Mouse (Mus musculus) right cerebral cortex, adult 18-20 months (tissue): Measurements from ENCODE around the gene 4833427G06Rik.
A peak's percentile ranks its signal among the peaks of the same experiment; 100 is the strongest.

Experiments
- DNase-seq: peaks from one replicate; pipeline ENCODE4 v3.0.0; 2022; ENCODE audit warnings: mixed read lengths

The 4833427G06Rik gene

DNA sequence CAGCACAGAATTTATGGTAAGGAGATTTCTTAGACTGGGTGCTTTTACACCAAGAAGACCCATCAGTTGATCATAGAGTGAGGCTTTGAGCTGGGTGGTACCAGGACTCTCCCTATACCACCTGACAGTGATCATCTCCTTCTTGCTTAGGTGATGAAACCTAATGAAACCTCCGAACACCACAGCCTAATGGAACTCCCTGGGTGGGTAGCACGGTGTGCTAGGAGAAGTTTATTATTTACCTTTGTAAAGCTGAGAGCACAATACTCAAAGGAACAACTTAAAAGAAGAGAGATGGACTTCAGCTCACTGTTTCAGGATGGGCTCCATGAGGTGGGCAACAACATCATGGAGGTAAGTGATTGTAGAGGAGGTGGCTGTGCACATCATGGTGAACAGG, 41.3 kb downstream of the 4833427G06Rik start, which contains the start of gene Btg4:
Gene Btg4 (plus strand): TSS at position 301 of the 400 bp plus-strand sequence.
- DNase-seq: no peak

DNA sequence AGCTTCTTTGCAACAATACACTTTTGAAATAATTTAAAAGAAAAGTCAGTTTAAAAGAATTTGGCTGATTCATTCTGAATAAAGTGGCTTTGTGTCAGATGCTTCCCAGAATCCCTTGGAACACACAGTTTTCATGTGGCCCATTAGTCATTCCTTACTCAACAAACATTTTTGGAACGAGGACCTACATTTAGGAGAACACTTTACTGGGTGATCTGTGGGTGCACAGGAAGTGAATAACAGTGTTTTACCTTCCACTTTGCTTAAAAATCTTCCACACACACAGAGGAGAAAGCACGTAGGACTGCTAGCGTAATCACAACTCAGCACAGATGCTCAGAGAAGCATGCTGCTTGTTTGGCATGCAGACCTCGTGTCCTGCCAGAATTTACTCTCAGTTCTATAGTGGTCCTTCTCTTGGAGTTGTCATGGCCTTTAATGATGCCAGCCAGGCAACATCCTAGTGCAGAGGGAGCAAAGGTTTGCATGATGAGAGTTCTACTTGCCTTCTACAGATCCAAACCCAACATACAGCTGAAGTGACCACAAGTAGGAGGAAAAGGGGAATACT, 42.8 kb downstream of the 4833427G06Rik start:
- DNase-seq: peak; percentile 65

DNA sequence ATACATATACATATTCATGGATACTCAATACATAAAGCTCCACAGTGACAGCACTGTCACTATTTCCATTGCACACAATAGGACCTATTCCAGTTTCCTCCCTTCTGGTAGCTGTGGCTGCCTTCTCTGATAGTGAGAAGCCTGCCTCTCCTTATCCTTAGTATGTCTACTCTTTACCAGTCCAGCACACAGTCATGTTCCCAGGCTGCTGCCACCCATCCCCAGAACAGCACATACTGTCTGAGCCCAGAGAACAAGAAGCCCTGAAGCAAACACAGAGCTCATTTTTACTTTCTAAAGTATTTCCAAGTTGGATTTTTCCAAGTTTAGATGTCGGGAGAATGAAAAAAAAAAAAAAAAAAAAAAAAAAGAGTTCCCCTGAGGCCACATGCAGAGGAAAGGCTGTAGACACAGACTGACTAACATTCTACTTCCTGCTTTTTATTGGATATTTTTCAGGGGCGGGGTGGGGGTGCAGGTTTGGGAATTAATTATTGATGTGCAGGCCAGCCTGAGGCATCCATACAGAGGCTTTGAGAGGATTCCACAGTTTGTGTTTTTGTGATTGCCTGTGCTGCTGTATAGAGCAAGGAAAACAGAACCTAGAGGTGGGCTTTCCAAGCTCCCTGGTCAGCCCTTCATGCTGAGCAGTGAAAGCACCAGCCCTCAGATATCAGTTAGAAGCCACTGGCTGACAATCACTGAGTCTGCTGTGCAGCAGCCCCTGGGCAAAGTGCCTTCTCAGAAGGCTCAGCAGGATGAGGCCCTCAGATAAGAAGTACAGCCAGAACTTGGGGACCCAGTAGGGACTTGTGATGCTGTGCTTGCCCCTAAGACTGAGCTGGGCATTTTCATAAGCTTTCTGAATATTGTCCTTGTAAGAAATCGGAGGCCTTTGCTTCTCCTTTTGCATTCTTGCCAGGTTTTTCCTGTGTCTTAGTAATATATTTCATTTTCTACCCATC, 45.2 kb downstream of the 4833427G06Rik start:
- no peak for DNase-seq

DNA sequence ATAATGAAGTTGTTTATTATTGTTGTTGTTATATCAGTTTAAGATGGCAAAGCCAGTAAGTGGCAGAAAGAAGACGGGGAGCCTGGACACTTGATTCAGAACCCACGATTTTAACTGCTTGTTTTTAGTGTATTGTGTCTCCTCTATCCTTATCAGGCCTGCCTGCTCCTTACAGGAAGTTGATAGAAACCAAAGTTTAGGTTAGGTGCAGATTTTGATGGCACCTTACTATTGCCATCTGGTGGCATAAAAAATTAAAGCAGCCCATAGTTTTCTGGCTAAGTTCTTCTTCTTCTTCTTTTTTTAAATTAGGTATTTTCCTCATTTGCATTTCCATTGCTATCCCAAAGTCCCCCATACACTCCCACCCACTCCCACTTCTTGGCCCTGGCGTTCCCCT, 49.7 kb downstream of the 4833427G06Rik start:
- no peak for DNase-seq

DNA sequence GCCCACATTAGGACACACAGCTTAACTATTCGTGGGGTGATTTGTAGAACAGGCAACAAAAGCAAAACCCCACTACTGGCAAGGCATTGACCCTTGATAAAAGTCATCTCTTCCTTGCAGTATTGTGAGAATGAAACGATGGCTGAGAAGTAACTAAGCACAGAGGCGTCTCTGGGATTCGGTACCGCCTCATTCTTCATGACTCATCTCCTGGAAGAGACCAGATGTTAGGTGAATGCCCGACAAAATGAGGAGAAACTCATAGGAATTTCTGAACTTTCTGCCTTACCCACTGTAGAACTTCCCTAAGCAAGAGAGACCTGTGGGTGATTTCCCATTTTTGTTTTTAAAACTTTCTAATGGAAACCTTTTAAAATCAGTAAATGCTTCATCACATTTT, 59.7 kb downstream of the 4833427G06Rik start:
- no peak for DNase-seq

DNA sequence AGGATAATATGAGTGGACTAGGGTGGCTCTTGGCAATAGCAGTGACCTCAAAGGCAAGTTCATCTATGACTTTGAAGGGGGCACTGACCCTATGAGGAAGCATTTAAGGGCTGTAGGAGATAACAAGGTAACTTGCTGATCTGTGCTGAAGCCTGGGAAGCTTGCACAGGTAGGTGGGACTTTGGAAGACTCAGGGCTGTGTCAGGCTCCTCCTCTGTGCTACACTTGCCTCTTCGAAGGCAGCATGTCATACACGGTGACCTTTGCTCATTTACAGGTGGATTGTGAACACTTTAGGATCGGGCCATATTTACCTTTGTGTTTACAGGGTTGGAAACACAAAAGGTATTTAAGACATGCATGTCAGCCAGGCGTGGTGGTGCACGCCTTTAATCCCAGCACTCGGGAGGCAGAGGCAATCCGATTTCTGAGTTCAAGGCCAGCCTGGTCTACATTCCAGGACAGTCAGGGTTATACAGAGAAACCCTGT, 60.3 kb downstream of the 4833427G06Rik start:
- no peak for DNase-seq

DNA sequence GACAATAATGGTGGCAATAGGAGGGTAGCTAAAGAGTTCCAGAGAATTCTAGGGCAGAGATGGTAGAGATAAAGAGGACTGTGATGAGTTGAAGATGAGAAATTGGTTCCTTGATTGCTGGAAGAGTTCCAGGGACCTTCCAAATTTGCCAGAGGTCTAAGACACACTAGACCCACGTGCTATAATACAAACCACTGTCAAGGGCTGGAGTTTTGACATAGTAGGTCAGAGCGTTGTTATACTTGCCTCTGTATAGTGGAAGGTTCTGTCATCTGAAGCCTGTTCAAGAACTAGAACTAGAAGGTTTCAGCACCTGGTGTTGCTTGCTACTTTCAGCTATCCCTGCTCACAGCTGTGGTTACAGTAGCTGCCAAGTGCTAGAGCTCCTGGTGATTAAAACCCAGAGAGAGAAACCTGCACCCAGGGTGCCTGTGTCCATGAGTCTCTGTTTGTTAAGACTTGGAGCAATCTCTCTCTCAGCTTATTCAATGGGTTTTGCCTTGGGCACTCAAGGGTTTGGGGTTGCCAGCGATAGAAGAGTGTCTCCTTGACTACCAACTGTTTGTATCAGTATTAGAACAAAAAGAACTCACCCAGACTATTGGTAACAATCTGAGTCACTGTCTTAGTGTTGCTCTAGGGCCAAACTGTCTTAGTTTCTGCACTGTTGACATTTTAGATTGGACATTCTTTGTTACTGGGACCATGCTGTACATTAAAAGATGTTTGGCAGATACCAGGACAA, 68.9 kb downstream of the 4833427G06Rik start:
- no peak for DNase-seq

DNA sequence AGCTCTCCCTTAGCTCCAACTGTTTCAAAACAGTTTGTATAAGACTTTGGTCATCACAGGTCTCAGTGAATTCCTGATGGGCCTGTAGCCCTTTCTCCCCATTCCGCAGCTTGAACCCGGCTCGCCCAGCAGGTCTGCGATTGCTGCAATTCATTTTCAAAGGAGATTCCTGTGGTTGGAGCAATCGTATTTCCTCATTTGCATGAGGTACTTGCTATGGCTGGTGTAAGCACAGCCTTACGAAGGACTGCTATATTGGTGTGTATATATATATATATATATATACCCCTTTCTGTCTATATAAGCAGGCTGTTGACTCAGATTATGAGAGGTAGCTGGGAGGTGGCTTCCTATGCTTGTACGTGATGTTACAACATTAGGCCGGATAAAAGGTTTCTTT, 69.6 kb downstream of the 4833427G06Rik start:
- no peak for DNase-seq

DNA sequence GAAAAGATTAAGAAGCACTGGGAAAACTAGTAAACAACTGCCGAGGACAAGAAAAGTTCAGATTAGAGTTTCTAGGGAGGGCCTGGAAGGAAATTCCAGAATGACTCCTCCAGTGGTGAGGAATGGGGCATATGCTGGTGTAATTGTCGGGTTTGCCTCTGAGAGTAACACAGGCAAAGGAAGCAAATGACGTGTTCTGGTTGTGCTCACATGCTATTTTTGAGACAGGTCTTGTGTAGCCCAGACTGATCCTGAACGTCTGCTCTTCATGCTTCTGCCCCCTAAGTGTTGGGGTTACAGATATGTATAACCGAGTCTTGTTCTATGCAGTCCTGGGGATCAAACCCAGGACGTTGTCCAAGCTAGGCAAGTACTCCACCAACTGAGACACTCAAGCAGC, 70.3 kb downstream of the 4833427G06Rik start:
- no peak for DNase-seq
